Mouse (Mus musculus) myocyte (in vitro differentiated cells): ENCODE measurements around the gene B230118H07Rik. TPM values are rescaled to one million over a fixed set of nuclear protein-coding genes. Genes with fewer than 3 reads are reported as not detected.
"Not testable (repeated sequence)": the region's sequence is repeated elsewhere in the genome, so short reads cannot be mapped to it uniquely, and the experiment has no call there.

ENCODE experiments used
- H3K27me3 ChIP-seq: one replicate; pipeline ENCODE4 v1.6.1; 2011; ENCODE audit not compliant: control insufficient read depth, insufficient read depth, insufficient read length
- H3K36me3 ChIP-seq: one replicate; pipeline ENCODE4 v1.6.1; 2011; ENCODE audit not compliant: control insufficient read depth, insufficient read depth
- H3K4me2 ChIP-seq: one replicate; pipeline ENCODE4 v1.6.1; 2011; ENCODE audit warnings: low read depth, control low read depth
- H3K4me3 ChIP-seq: one replicate; pipeline ENCODE4 v1.5.1; 2011; ENCODE audit warnings: mild to moderate bottlenecking, control low read depth, moderate library complexity
- H3K79me2 ChIP-seq: one replicate; pipeline ENCODE4 v1.6.1; 2011; ENCODE audit not compliant: control insufficient read depth, insufficient read depth
- H3ac ChIP-seq: one replicate; pipeline ENCODE4 v1.6.1; 2011; ENCODE audit not compliant: control insufficient read depth, insufficient read length
- CEBPB ChIP-seq: IDR thresholded peaks from 2 replicates; pipeline ENCODE4 v1.6.1; 2011; ENCODE audit warnings: mild to moderate bottlenecking, moderate library complexity; ENCODE audit not compliant: poor library complexity, insufficient read depth, severe bottlenecking
- E2F4 ChIP-seq: IDR thresholded peaks from one replicate; pipeline ENCODE4 v1.6.1; 2011; ENCODE audit warnings: mild to moderate bottlenecking, control low read depth, moderate library complexity; ENCODE audit not compliant: insufficient read depth
- MAX ChIP-seq: IDR thresholded peaks from one replicate; pipeline ENCODE4 v1.6.1; 2011; ENCODE audit warnings: low read depth, mild to moderate bottlenecking, control low read depth
- MYOD1 ChIP-seq, 3 experiments: IDR thresholded peaks; one replicate each; pipeline ENCODE4 v1.6.1; 2011; ENCODE audit warnings: control low read depth in 2 of 3, low read depth in 2 of 3, mild to moderate bottlenecking in 2 of 3, moderate library complexity in 1 of 3; ENCODE audit not compliant: insufficient read length in 2 of 3, control insufficient read depth in 1 of 3
- MYOG ChIP-seq, 3 experiments: IDR thresholded peaks; one replicate each; pipeline ENCODE4 v1.6.1; 2011; ENCODE audit warnings: control low read depth in 2 of 3, low read depth in 2 of 3, mild to moderate bottlenecking in 2 of 3; ENCODE audit not compliant: insufficient read length in 2 of 3, control insufficient read depth in 1 of 3, insufficient read depth in 1 of 3
- POLR2A ChIP-seq: IDR thresholded peaks from one replicate; pipeline ENCODE4 v1.6.1; 2011; ENCODE audit warnings: low read depth, mild to moderate bottlenecking, control low read depth, moderate library complexity; ENCODE audit not compliant: insufficient read length
- POLR2AphosphoS2 ChIP-seq: IDR thresholded peaks from one replicate; pipeline ENCODE4 v1.6.1; 2011; ENCODE audit warnings: low read depth, control low read depth; ENCODE audit not compliant: insufficient read length
- REST ChIP-seq: IDR thresholded peaks from one replicate; pipeline ENCODE4 v1.6.1; 2011; ENCODE audit warnings: mild to moderate bottlenecking, control low read depth, moderate library complexity; ENCODE audit not compliant: insufficient read depth, insufficient read length
- SRF ChIP-seq: IDR thresholded peaks from one replicate; pipeline ENCODE4 v1.6.1; 2011; ENCODE audit warnings: low read depth; ENCODE audit not compliant: control insufficient read depth, insufficient read length
- TCF12 ChIP-seq: IDR thresholded peaks from one replicate; pipeline ENCODE4 v1.6.1; 2011; ENCODE audit warnings: mild to moderate bottlenecking, control low read depth; ENCODE audit not compliant: poor library complexity, insufficient read depth, severe bottlenecking
- TCF3 ChIP-seq: IDR thresholded peaks from one replicate; pipeline ENCODE4 v1.6.1; 2011; ENCODE audit warnings: low read depth, control low read depth; ENCODE audit not compliant: insufficient read length
- USF1 ChIP-seq: IDR thresholded peaks from one replicate; pipeline ENCODE4 v1.6.1; 2011; ENCODE audit warnings: low read depth, mild to moderate bottlenecking, control low read depth, moderate library complexity
- polyA plus RNA-seq: library from polyadenylated mRNA; unstranded; fragments of >200 nt; fragmentation: generic; extraction: Trizol; gene quantifications from one replicate; pipeline ENCODE4 v1.2.1, GENCODE M21; 2012; ENCODE audit warnings: missing spikeins

The B230118H07Rik gene
- polyA plus RNA-seq, 1 experiment: 18.1 TPM

- Histone ChIP-seq H3K36me3 (no peaks in the 10 kb centered on the region), H3K79me2 (no peaks in the 10 kb centered on the region), H3ac (no peak overlapping the region), H3K4me2 (no peak overlapping the region), H3K4me3 (no peak overlapping the region), H3K27me3 (peaks cover 10% of the 10 kb centered on the region)
- TF ChIP-seq MYOD1 (IDR thresholded peaks at IDR 0.05; ENCODE audit: control insufficient read depth in 1 of 3, insufficient read length in 2 of 3, low read depth in 2 of 3) (no peak), E2F4 (no peak), TCF12 (no peak), TCF3 (no peak), CEBPB (no peak), SRF (no peak), USF1 (no peak), REST (no peak), POLR2A (no peak), MYOG (IDR thresholded peaks at IDR 0.05; ENCODE audit: control insufficient read depth in 1 of 3, insufficient read depth in 1 of 3, insufficient read length in 2 of 3, low read depth in 2 of 3) (no peak), MAX (no peak), POLR2AphosphoS2 (no peak)
Measured at GRCm38 (mm10) chr2:101548866-101549265, 100.5 kb downstream of the B230118H07Rik start.

GRCm38 (mm10) chr2:101545593-101545992 lies 103.7 kb downstream of the B230118H07Rik start:
- H3ac ChIP-seq: no peak overlapping the region
- no peaks in the 10 kb centered on the region for H3K79me2 ChIP-seq
- TF ChIP-seq TCF3 (no peak), TCF12 (no peak), MAX (no peak), MYOG (IDR thresholded peaks at IDR 0.05; ENCODE audit: control insufficient read depth in 1 of 3, insufficient read depth in 1 of 3, insufficient read length in 2 of 3, low read depth in 2 of 3) (no peak), REST (no peak), SRF (no peak), POLR2AphosphoS2 (no peak), USF1 (no peak), MYOD1 (IDR thresholded peaks at IDR 0.05; ENCODE audit: control insufficient read depth in 1 of 3, insufficient read length in 2 of 3, low read depth in 2 of 3) (no peak), E2F4 (no peak), CEBPB (no peak), POLR2A (no peak)
- no peak overlapping the region for H3K4me2 ChIP-seq
- no peaks in the 10 kb centered on the region for H3K36me3 ChIP-seq
- no peak overlapping the region for H3K4me3 ChIP-seq
- H3K27me3 ChIP-seq: peaks cover 5% of the 10 kb centered on the region

GRCm38 (mm10) chr2:101543704-101544417 lies 105.5 kb downstream of the B230118H07Rik start:
- TF ChIP-seq E2F4: no peak
- TF ChIP-seq SRF: no peak
- TF ChIP-seq MYOD1 (IDR thresholded peaks at IDR 0.05; ENCODE audit: control insufficient read depth in 1 of 3, insufficient read length in 2 of 3, low read depth in 2 of 3): no peak
- no peak for TF ChIP-seq REST
- TF ChIP-seq POLR2A: no peak
- TF ChIP-seq POLR2AphosphoS2: no peak
- H3K4me3 ChIP-seq: no peak overlapping the region
- H3ac ChIP-seq: no peak overlapping the region
- H3K79me2 ChIP-seq: no peaks in the 10 kb centered on the region
- H3K36me3 ChIP-seq: no peaks in the 10 kb centered on the region
- H3K27me3 ChIP-seq: no peaks in the 10 kb centered on the region
- H3K4me2 ChIP-seq: no peak overlapping the region

- not testable (repeated sequence) for H3K36me3 ChIP-seq, H3K79me2 ChIP-seq, H3K4me2 ChIP-seq, H3ac ChIP-seq, H3K4me3 ChIP-seq, H3K27me3 ChIP-seq
Measured at GRCm38 (mm10) chr2:101536887-101537286, 112.4 kb downstream of the B230118H07Rik start.

GRCm38 (mm10) chr2:101533741-101534140 lies 115.6 kb downstream of the B230118H07Rik start:
- Histone ChIP-seq H3ac (no peak overlapping the region), H3K4me2 (no peak overlapping the region), H3K79me2 (no peaks in the 10 kb centered on the region), H3K36me3 (no peaks in the 10 kb centered on the region), H3K4me3 (no peak overlapping the region), H3K27me3 (no peaks in the 10 kb centered on the region)
- no peak for TF ChIP-seq POLR2AphosphoS2
- no peak for TF ChIP-seq CEBPB
- no peak for TF ChIP-seq SRF
- TF ChIP-seq POLR2A: no peak
- no peak for TF ChIP-seq REST
- TF ChIP-seq MYOD1 (IDR thresholded peaks at IDR 0.05; ENCODE audit: control insufficient read depth in 1 of 3, insufficient read length in 2 of 3, low read depth in 2 of 3): no peak
- TF ChIP-seq MAX: no peak
